Mouse (Mus musculus) skeletal muscle tissue, adult 2 months (tissue): ENCODE results near the gene Ankrd52.

Experiments used
- DNase-seq: peaks from one replicate; pipeline ENCODE4 v3.0.0-alpha.2; 2012; ENCODE audit warnings: low read depth, low spot score

Ankrd52 gene

DNA sequence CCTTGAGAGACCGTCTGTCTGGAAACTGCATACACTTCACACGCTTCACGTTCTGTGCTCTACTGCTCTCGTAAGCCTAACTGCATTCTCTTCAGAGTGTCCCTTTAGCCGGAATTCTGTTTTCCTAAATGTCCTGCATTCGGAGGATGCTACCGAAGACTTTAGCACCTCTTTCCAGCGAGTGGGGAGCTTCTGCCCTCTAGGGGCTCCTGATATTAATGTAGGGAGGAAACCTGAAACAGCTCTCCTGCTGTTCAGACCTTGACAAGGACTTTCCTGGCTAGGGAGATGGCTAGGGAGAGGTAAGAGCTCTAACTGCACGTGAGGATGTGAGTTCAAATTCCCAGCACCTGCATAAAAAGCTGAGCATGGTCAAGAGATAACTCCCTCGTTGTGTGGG, 63.5 kb downstream of the Ankrd52 start:
- no peak for DNase-seq

DNA sequence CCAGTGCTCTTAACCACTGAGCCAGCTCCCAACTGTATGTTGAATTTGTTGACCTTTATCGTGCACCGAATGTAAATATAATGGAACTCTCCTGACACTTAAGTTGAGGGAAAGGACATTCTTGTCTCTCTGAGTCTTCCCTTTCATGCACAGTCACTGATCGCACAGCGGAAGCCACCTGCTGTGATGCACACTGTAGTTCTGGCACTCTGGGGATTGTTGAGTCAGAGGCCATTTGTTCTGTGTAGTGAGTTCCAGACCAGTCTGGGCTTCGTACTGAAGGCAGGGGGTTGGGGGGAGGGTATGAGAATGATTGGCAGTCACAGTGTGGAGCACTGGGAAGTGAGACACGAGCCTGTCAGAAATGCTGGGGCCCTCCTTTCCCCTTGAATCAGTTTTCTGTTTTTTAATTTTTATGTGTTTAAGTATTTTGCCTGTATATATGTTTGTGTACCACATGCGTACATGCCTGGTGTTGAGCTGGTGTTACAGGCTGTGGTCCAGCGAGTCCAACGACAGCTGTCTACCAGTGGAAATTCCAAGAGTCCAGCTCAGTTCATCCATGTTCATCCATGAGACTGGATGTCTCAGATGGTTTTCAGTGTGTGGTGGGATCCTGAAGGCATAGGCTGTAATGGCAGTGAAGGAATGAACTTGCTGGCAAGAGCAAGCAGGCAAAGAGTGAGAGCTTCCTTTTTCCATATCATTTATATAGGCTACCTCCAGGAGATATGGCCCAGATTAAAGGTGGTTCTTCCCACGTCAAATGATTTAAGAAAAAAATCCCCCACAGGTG, 64.6 kb downstream of the Ankrd52 start:
- DNase-seq, result no peak

DNA sequence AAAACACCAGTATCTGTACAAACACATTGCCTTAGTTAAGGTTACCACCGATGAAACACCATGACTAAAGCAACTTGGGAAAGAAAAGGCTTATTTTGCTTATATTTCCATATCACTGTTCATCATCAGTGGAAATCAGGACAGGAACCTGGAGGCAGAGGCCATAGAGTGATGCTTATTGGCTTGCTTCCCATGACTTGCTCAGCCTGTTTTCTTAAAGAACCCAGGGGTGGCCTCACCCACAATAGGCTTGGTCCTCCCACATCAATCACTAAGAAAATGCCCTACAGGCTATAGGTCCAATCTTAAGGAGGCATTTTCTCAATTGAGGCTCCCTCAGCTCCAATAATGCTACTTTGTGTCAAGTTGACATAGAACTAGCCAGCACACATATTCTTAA, 65.8 kb downstream of the Ankrd52 start:
- no peak for DNase-seq

DNA sequence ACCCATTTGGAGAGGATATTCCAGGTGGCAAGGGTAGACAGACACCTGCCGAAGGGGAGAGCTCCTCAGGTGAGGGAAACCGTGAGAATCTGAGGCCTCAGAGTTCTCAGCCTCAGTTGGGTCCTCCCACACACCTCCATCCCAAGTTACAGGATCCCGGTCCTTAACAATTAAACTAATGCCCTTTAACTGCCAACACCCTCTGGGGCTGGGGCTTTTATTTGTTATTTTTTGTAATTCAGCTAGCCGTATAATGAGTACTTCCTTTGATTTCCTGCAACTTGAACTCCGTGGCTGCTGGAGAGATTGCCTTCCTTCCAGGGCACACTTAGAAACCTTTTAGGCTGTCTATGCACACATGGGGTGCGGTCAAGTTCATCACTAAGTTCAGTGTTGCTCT, 67.4 kb downstream of the Ankrd52 start:
- DNase-seq, result no peak

DNA sequence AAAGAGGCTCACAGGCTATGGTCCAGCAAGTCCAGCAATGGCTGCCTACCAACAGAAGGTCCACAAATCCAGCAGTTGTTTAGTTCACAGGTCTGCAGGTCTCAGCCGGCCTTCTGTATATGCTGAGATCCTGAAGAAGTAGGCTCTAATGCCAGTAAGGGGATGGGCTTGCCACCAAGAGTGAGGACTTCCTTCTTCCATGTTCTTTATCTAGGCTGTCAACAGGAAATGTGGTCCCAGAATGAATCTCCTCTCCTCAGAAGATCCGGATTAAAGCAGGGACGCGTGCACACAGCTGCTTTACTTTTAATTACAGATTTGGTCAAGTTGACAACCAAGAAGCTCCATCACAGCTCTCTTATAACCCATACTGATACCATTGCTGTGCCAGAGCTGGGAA, 68.5 kb downstream of the Ankrd52 start:
- DNase-seq, result no peak

DNA sequence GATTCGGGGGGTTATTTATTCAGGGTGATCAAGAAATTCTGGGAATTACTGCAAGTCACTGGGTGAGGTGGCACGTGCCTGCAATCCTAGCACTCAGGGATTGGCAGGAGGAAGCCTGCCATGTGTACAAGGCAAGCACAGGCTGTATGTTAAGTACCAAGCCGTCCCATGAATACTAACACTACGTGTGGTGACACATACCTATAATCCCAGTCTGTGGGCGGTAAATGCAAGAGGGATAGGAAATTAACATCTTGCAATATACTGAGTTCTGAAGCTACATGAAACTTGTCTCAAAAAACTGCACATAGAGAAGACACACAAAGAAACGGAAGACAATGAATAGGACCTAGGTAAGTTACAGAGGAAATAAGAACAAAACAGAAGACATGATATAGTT, 74.1 kb downstream of the Ankrd52 start:
- no peak for DNase-seq

GRCm38 (mm10) chr10:128454471-128454870, 77.6 kb downstream of the Ankrd52 start:
- DNase-seq, result no peak

GRCm38 (mm10) chr10:128455280-128455679, 78.4 kb downstream of the Ankrd52 start:
- peak; percentile 84 for DNase-seq

DNA sequence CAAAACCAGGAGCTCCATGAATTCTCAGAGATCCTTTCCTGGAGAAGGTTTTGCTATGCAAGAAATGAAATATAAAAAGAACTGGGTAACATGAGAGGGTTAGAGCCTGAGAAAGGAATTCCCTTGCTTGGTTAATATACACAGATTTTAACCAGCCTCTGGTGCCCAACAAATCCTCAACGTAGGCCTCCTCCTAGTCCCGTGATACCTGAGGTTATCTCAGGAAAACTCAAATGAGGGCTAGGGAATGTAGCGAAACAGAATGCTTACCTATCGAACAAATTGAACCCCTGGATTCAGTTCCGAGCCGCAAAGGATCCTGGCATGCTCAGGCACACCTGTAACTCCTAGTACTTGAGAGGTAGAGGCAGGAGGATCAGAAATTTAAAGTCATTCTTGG, 80.8 kb downstream of the Ankrd52 start:
- no peak for DNase-seq
